Mouse (Mus musculus) limb, embryonic 10.5 days (tissue): ENCODE results near the gene Sfta2. TPM values are rescaled to one million over a fixed set of nuclear protein-coding genes. Genes with fewer than 3 reads are reported as not detected.

ENCODE experiments used
- DNase-seq: peaks from one replicate; pipeline ENCODE4 v3.0.0-alpha.2; 2017; ENCODE audit warnings: low spot score
- H3K27ac ChIP-seq: fragments of 300-500 bp; sonication (generic); 2 replicates; pipeline ENCODE4 v1.5.1; 2016; ENCODE audit warnings: mild to moderate bottlenecking
- H3K27me3 ChIP-seq: fragments of 300-500 bp; sonication (generic); 2 replicates; pipeline ENCODE4 v1.6.1; 2016; ENCODE audit warnings: low read depth, mild to moderate bottlenecking; ENCODE audit not compliant: poor library complexity, severe bottlenecking
- H3K36me3 ChIP-seq: fragments of 300-500 bp; sonication (generic); 2 replicates; pipeline ENCODE4 v1.6.1; 2016; ENCODE audit warnings: mild to moderate bottlenecking, moderate library complexity
- H3K4me1 ChIP-seq: fragments of 300-500 bp; sonication (generic); 2 replicates; pipeline ENCODE4 v1.6.1; 2016
- H3K4me3 ChIP-seq: fragments of 300-500 bp; sonication (generic); 2 replicates; pipeline ENCODE4 v1.5.1; 2016; ENCODE audit warnings: mild to moderate bottlenecking, moderate library complexity
- H3K9me3 ChIP-seq: fragments of 300-500 bp; sonication (generic); replicated peaks from 2 replicates; pipeline ENCODE4 v1.6.1; 2016; ENCODE audit warnings: mild to moderate bottlenecking
- WGBS: fragments of 180-500 bp; shearing (Covaris S2); methylation state at CpG from one replicate; pipeline ENCODE4 v1.1.7; 2016; 5-methylcytosine and 5-hydroxymethylcytosine counted together
- polyA plus RNA-seq: library from polyadenylated mRNA; unstranded; fragments of >200 nt; fragmentation: Nextera tagmentation; extraction: Ambion mirVana; gene quantifications from 2 replicates; pipeline ENCODE4 v1.2.1, GENCODE M21; 2016

Sfta2 gene
- polyA plus RNA-seq, 1 experiment from 2014 or later, result not detected

DNA sequence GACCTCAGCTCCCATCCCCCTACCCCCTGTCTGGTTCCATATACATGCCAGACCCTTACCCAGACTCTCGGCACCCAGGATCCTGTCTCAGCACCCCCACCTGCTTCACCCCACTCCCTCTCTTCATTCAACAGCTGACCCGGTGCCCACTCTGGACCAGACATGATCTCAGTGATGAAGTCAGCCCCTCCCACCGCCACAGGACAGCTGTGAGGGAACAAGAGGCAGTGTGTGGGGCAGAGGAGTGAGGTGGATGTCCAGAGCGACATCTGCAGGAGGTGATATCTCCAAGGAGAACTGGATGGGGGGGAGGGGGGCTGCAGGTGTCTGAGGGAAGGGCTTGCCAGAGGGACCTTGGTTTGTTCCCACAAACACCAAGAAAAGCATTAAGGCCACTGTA lies 90.5 kb downstream of the Sfta2 start:
- 81% methylated on average over 4 of the region's 4 CpGs for WGBS
- Histone ChIP-seq H3K4me1 (no peaks in the 10 kb centered on the region; the same call in 1 of the 2 replicates), H3K9me3 (no peaks in the 10 kb centered on the region), H3K27ac (no peak overlapping the region), H3K36me3 (peaks cover 67% of the 10 kb centered on the region), H3K4me3 (no peak overlapping the region), H3K27me3 (peaks cover 8% of the 10 kb centered on the region)
- no peak for DNase-seq

- peaks cover 3% of the 10 kb centered on the region for H3K4me1 ChIP-seq
- peaks cover 61% of the 10 kb centered on the region for H3K36me3 ChIP-seq
- 82% methylated on average over 4 of the region's 4 CpGs for WGBS
- H3K27ac ChIP-seq, result no peak overlapping the region
- DNase-seq, result no peak
- H3K4me3 ChIP-seq, result no peak overlapping the region
- peaks cover 8% of the 10 kb centered on the region for H3K27me3 ChIP-seq
- H3K9me3 ChIP-seq, result no peaks in the 10 kb centered on the region
These were observed 91.0 kb downstream of the Sfta2 start for GRCm38 (mm10) chr17:35692368-35692767.

- no peaks in the 10 kb centered on the region for H3K9me3 ChIP-seq
- peaks cover 23% of the 10 kb centered on the region for H3K27me3 ChIP-seq
- H3K4me3 ChIP-seq, result no peak overlapping the region
- 94% methylated on average over 5 of the region's 5 CpGs for WGBS
- peaks cover 16% of the 10 kb centered on the region for H3K4me1 ChIP-seq
- DNase-seq, result no peak
- peaks cover 47% of the 10 kb centered on the region for H3K36me3 ChIP-seq
- no peak overlapping the region for H3K27ac ChIP-seq
These were observed 92.6 kb downstream of the Sfta2 start for GRCm38 (mm10) chr17:35693906-35694305.

DNA sequence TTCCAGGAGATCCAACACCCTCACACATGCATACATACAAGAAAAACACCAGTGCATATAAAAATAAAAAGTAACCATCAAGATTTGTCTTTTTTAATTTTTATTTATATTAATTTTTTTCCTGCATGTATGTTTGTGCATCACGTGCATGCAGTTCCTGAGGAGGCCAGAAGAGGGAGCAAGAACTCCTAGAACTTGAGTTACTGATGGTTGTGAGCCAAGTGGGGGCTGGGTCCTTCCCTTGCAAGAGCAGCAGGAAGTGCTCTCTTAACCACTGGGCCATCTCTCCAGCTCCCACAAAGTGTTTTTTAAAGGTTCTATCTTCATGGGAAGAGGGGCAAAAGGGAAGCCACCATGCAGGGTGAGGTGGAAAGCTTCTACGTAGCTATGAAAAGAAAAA lies 93.9 kb downstream of the Sfta2 start:
- Histone ChIP-seq H3K36me3 (peaks cover 34% of the 10 kb centered on the region), H3K4me3 (no peak overlapping the region), H3K27me3 (peaks cover 37% of the 10 kb centered on the region), H3K27ac (no peak overlapping the region), H3K4me1 (peaks cover 23% of the 10 kb centered on the region), H3K9me3 (no peaks in the 10 kb centered on the region)
- 93% methylated on average over 2 of the region's 2 CpGs for WGBS
- no peak for DNase-seq

DNA sequence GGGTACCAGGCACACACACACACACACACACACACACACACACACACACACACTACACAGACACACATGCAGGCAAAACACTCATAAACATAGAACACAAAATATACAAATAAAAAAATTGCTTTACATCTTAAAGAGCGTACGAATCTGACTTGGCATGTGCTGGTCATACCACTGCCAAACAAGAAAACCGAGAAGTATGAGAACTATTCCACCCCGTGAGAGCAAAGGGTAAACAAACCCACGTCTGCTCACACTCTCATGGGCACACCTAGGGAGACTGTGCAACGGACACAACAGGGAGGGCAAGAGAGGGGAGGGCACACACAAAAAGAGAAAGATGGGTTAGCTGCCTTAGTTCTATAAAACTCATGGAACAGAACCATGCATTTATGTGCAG lies 95.3 kb downstream of the Sfta2 start:
- peaks cover 51% of the 10 kb centered on the region for H3K27me3 ChIP-seq
- H3K4me1 ChIP-seq, result peaks cover 37% of the 10 kb centered on the region
- peaks cover 20% of the 10 kb centered on the region for H3K36me3 ChIP-seq
- no peak overlapping the region for H3K27ac ChIP-seq
- no peak overlapping the region for H3K4me3 ChIP-seq
- WGBS, result 80% methylated on average over 6 of the region's 6 CpGs
- H3K9me3 ChIP-seq, result no peaks in the 10 kb centered on the region
- DNase-seq, result no peak

DNA sequence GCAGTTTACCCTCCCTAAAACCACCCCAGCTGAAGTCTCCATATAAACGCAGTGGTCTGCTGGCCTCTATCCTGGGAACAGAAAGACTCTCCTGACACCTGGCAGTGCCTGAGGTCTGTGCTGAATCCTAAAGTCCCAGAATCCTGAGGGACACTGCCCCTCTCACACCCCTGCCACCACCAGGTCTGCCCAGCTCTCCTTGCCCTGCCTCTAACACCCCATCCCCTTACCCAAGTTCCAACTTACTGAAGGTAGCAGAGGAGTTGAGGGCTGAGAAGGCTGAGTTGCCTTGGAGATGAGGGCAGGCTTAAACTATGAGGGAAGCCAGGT lies 96.0 kb downstream of the Sfta2 start:
- Histone ChIP-seq H3K36me3 (peaks cover 15% of the 10 kb centered on the region), H3K27me3 (peaks cover 58% of the 10 kb centered on the region), H3K4me3 (peak overlapping the region; percentile 37), H3K9me3 (no peaks in the 10 kb centered on the region), H3K27ac (peak overlapping the region; percentile 72), H3K4me1 (peaks cover 44% of the 10 kb centered on the region)
- DNase-seq, result no peak
- 30% methylated on average over 1 of the region's 1 CpGs for WGBS

DNA sequence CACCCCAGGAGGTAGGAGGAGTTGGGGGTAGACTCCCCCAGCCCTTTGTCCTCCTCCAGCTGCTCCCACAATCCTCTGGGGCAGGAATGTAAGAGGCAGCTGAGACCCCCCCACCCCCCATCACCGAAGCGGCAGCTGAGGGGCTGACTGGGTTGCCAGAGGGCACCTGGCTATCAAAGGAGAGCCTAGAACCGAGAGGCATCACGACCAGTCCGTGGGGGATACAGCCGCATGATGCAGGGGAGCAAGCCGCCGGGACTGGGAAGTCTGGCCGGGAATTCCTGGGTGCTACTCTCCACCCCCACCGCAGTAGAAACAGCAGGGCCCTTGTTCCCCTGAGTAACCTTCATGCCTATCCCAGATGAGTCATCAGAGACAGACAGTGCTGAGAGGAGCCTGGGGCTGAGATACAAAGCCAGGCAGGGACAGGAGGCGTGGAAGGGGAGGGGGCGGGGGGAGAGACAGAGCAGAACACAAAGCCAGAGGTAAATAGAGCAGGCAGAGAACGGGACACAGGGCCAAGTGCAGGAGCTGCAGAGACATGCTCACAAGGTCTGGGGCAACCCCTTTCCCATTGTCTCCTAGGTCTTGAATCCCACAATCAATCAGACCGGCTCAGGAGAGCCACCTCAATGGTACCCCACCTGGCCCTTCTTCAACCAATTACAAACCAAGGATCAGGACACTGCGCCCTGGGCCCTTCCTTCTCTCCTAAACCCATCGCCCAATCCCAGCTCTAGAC lies 96.6 kb downstream of the Sfta2 start:
- Histone ChIP-seq H3K4me3 (peak overlapping the region; percentile 37), H3K9me3 (no peaks in the 10 kb centered on the region), H3K36me3 (peaks cover 11% of the 10 kb centered on the region), H3K27ac (peak overlapping the region; percentile 72), H3K4me1 (peaks cover 50% of the 10 kb centered on the region), H3K27me3 (peaks cover 63% of the 10 kb centered on the region)
- WGBS, result 6% methylated on average over 16 of the region's 16 CpGs
- DNase-seq, result no peak

DNA sequence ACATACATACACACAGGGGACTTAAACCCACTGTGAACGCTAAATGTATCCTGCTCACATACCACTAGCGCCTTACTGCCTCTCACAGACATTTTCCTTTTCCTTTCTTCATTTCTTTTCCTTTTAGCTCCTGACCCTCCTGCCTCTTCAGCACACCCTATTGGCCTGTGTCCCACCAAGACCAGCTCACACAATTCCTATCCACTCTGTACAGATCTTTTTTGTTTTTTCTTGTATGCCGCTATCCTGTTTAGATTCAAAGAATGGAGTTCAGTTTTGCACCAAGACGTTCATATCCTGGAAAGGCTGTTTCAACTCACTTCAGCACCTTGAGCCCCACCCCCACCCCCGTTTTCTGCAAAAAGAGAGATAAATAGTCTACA lies 97.1 kb downstream of the Sfta2 start:
- peaks cover 69% of the 10 kb centered on the region for H3K27me3 ChIP-seq
- DNase-seq, result no peak
- no peak overlapping the region; the same call in 1 of the 2 replicates for H3K4me3 ChIP-seq
- H3K9me3 ChIP-seq, result no peaks in the 10 kb centered on the region
- 49% methylated on average over 5 of the region's 5 CpGs for WGBS
- H3K4me1 ChIP-seq, result peaks cover 55% of the 10 kb centered on the region
- no peak overlapping the region for H3K27ac ChIP-seq
- H3K36me3 ChIP-seq, result peaks cover 5% of the 10 kb centered on the region

DNA sequence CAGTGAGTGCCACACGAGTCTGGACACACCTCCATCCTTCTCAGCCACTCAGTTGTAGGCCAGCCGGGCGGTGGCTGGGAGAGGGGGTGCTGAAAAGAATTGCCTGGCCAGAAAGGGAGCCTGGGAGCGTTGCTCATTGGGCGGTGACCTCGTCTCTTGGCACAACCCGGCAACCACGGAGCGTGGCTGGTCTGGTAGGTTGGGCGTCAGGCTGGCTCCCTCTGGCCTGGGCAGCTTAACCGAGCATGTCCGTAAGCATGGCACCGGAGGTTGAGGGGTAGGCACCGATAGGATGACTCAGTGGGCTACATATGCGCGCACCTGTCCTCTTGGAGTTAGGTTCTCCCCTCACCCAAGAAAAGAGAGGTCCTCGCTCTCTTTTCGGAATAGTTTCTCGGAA lies 98.6 kb downstream of the Sfta2 start:
- Histone ChIP-seq H3K9me3 (no peaks in the 10 kb centered on the region), H3K27me3 (peaks cover 78% of the 10 kb centered on the region), H3K36me3 (peaks cover 4% of the 10 kb centered on the region; the same call in 1 of the 2 replicates), H3K4me3 (peak overlapping the region; percentile 68), H3K27ac (peak overlapping the region; percentile 88), H3K4me1 (peaks cover 69% of the 10 kb centered on the region)
- WGBS, result 3% methylated on average over 19 of the region's 19 CpGs
- DNase-seq, result peak; percentile 53

Other genes starting within 250 kb of the Sfta2 start
- 2.2 and 3.6 TPM in 2 replicates for gene H2-Q4, start 221.9 kb upstream of the Sfta2 start, polyA plus RNA-seq
- gene H2-Q6, start 176.7 kb upstream of the Sfta2 start, polyA plus RNA-seq, result 2.6 and 3.8 TPM in 2 replicates
- 24.7 and 28.4 TPM in 2 replicates for gene H2-Q7, start 162.4 kb upstream of the Sfta2 start, polyA plus RNA-seq
- gene H2-Q10, start 131.5 kb upstream of the Sfta2 start, polyA plus RNA-seq, result 0.51 and 0.53 TPM in 2 replicates
- gene Pou5f1, start 95.5 kb upstream of the Sfta2 start, polyA plus RNA-seq, result not detected in 2 replicates
- gene Tcf19, start 84.7 kb upstream of the Sfta2 start, polyA plus RNA-seq, result 38.8 and 52.0 TPM in 2 replicates
- 24.9 and 25.5 TPM in 2 replicates for gene Cchcr1, start 84.4 kb upstream of the Sfta2 start, polyA plus RNA-seq
- gene Psors1c2, start 68.3 kb upstream of the Sfta2 start, polyA plus RNA-seq, result 1.4 TPM in 2 replicates
- not detected in 2 replicates for gene Cdsn, start 49.4 kb upstream of the Sfta2 start, polyA plus RNA-seq
- not detected in 2 replicates for gene 2300002M23Rik, start 34.1 kb upstream of the Sfta2 start, polyA plus RNA-seq
- not detected in 2 replicates for gene Gm9573, start 25.1 kb downstream of the Sfta2 start, polyA plus RNA-seq
- gene Mucl3, start 42.1 kb downstream of the Sfta2 start, polyA plus RNA-seq, result 0.08 and 0.24 TPM in 2 replicates
- gene Vars2, start 66.0 kb downstream of the Sfta2 start, polyA plus RNA-seq, result 21.1 and 21.5 TPM in 2 replicates
- 67.0 and 72.4 TPM in 2 replicates for gene Gtf2h4, start 72.2 kb downstream of the Sfta2 start, polyA plus RNA-seq
- 18.3 and 21.9 TPM in 2 replicates for gene Ddr1, start 103.1 kb downstream of the Sfta2 start, polyA plus RNA-seq
- gene Ier3, start 220.1 kb downstream of the Sfta2 start, polyA plus RNA-seq, result 4.5 and 5.5 TPM in 2 replicates
- gene Flot1, start 221.7 kb downstream of the Sfta2 start, polyA plus RNA-seq, result 43.0 and 49.7 TPM in 2 replicates
- 1,509 and 1,575 TPM in 2 replicates for gene Tubb5, start 236.8 kb downstream of the Sfta2 start, polyA plus RNA-seq
- gene Mdc1, start 240.0 kb downstream of the Sfta2 start, polyA plus RNA-seq, result 23.2 and 27.3 TPM in 2 replicates